Mouse (Mus musculus) E14TG2a.4 (cell line): ENCODE results near the gene Gm8332.
"Not testable (repeated sequence)": the region's sequence is repeated elsewhere in the genome, so short reads cannot be mapped to it uniquely, and the experiment has no call there.

ENCODE experiments used
- CTCF ChIP-seq: conservative IDR thresholded peaks from 2 replicates; pipeline ENCODE4 v1.5.1; 2014; ENCODE audit warnings: low read length
- NANOG ChIP-seq: IDR thresholded peaks from 2 replicates; pipeline ENCODE4 v1.6.1; 2014; ENCODE audit warnings: borderline replicate concordance, low read length, mixed read lengths

GRCm38 (mm10) chr12:88274400-88274799 is 24.5 kb upstream of the Gm8332 start, which contains the start of gene Gm5662:
- not testable (repeated sequence) for TF ChIP-seq CTCF, NANOG
